8 mouse cellular contexts compared by ENCODE assay signal in the genomic region with DNA sequence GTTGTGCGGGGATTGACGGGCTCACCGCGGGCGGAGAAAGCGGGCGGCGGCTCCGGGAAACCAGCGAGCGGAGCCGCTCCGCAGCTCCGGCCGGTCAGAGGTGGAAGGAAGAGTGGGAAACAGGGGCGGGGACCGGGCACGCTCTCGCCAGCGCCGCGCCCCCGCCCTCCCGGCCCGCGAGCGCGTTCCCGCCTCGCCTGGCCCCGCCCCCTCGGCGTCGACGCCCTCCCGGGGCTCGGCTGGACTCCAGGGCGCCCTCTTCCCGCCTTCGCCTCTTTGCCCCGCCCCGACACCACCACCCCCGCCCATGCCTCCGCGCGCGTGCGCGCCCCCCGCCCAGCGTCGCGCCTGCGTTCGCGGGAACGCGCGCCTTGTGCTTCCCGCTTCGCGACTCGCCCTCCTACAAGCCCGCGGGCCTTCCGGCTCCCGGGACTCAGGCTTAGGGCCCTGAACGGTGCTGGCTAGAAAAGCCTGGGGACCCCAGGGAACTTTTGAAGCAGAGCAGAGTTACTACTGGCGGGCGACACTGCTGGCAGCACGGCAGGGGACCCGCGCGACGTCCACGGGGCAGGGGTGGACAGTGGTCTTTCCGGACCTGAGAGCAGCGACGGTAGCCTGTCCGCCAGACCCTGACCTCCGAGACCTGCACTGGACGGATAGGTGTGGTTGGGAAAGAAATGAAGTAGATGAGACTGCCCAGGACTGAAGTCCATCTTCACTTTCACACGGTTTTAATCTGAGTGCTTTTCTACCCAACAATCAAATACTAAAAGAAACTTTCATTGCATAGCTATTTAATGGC. TPM values are rescaled to one million over a fixed set of nuclear protein-coding genes. Genes with fewer than 3 reads are reported as not detected.
DNase-seq lines count a peak whose midpoint lies in the region; ATAC-seq lines count a peak whose summit lies in the region.

Gene Ptbp3 (minus strand): TSS at position 190 of the 802 bp plus-strand sequence.

- WGBS in heart, embryonic 13.5 days: under 1% methylated on average over 70 of the region's 83 CpGs
- under 1% methylated on average over 79 of the region's 83 CpGs for WGBS in liver, embryonic 12.5 days (ENCODE audit: insufficient replicate concordance)
- under 1% methylated on average over 68 of the region's 83 CpGs for WGBS in stomach, embryonic 15.5 days

- H3K9ac ChIP-seq in heart, embryonic 13.5 days: peak within 1 kb of the TSS; percentile 96
- peak within 1 kb of the TSS; percentile 100 for H3K9ac ChIP-seq in liver, embryonic 12.5 days
- H3K9ac ChIP-seq in stomach, embryonic 15.5 days: peak within 1 kb of the TSS; percentile 98

- peak within 1 kb of the TSS; percentile 99 for H3K4me3 ChIP-seq in brown adipose tissue, adult 24 weeks (ENCODE audit: insufficient read depth, low read depth, low read length)
- H3K4me3 ChIP-seq in heart, embryonic 13.5 days: peak within 1 kb of the TSS; percentile 90
- H3K4me3 ChIP-seq in liver, embryonic 12.5 days: peak within 1 kb of the TSS; percentile 95
- peak within 1 kb of the TSS; percentile 98 for H3K4me3 ChIP-seq in stomach, embryonic 15.5 days (replicated peaks)

- no peaks in the 10 kb centered on the region for H3K36me3 ChIP-seq in heart, embryonic 13.5 days
- H3K36me3 ChIP-seq in liver, embryonic 12.5 days: no peaks in the 10 kb centered on the region
- H3K36me3 ChIP-seq in stomach, embryonic 15.5 days: no peaks in the 10 kb centered on the region

- 0 out of 2 replicates have a peak, but pooled peaks cover 2% of the 10 kb centered on the region for H3K4me1 ChIP-seq in brown adipose tissue, adult 24 weeks (ENCODE audit: control insufficient read depth, insufficient read depth, insufficient read length, low read length)
- H3K4me1 ChIP-seq in heart, embryonic 13.5 days: peaks cover 32% of the 10 kb centered on the region
- H3K4me1 ChIP-seq in liver, embryonic 12.5 days: peaks cover 47% of the 10 kb centered on the region
- H3K4me1 ChIP-seq in stomach, embryonic 15.5 days: peaks cover 4% of the 10 kb centered on the region; the same call in 1 of the 2 replicates

- H3K9me3 ChIP-seq in heart, embryonic 13.5 days: no peaks in the 10 kb centered on the region
- H3K9me3 ChIP-seq in liver, embryonic 12.5 days (replicated peaks): no peaks in the 10 kb centered on the region
- no peaks in the 10 kb centered on the region for H3K9me3 ChIP-seq in stomach, embryonic 15.5 days

- ATAC-seq in heart, embryonic 13.5 days (ENCODE audit: extremely low read depth, insufficient number of reproducible peaks, low FRiP score, low TSS enrichment): peak; percentile 92
- peak; percentile 91 for ATAC-seq in liver, embryonic 12.5 days
- ATAC-seq in stomach, embryonic 15.5 days (ENCODE audit: insufficient read depth, low FRiP score, low read depth): peak; percentile 90

- H3K4me2 ChIP-seq in heart, embryonic 13.5 days: peak within 1 kb of the TSS; percentile 73
- peak within 1 kb of the TSS; percentile 83 for H3K4me2 ChIP-seq in liver, embryonic 12.5 days
- peak within 1 kb of the TSS; percentile 87 for H3K4me2 ChIP-seq in stomach, embryonic 15.5 days

- H3K27ac ChIP-seq in brown adipose tissue, adult 24 weeks (replicated peaks; ENCODE audit: low read depth, low read length): peak within 1 kb of the TSS; percentile 99
- peak within 1 kb of the TSS; percentile 99 for H3K27ac ChIP-seq in heart, embryonic 13.5 days (replicated peaks)
- peak within 1 kb of the TSS; percentile 100 for H3K27ac ChIP-seq in liver, embryonic 12.5 days
- H3K27ac ChIP-seq in stomach, embryonic 15.5 days: peak within 1 kb of the TSS; percentile 98

- no peaks in the 10 kb centered on the region for H3K27me3 ChIP-seq in heart, embryonic 13.5 days (replicated peaks)
- no peaks in the 10 kb centered on the region for H3K27me3 ChIP-seq in liver, embryonic 12.5 days (replicated peaks)
- H3K27me3 ChIP-seq in stomach, embryonic 15.5 days (replicated peaks): no peaks in the 10 kb centered on the region

- peak; percentile 97 for DNase-seq in CD4-positive, CD25-positive, alpha-beta regulatory T cell, adult 2 months (ENCODE audit: low read depth, low spot score)
- peak; percentile 26 for DNase-seq in fat pad, adult 2 months (ENCODE audit: extremely low read depth, low read depth, low spot score)
- peak; percentile 97 for DNase-seq in kidney, postnatal 10 days
- DNase-seq in natural killer cell, adult 2 months (ENCODE audit: low spot score in 2 of 2): peak; percentile 82 to 90

RNA-seq across cellular contexts. Expression of gene Ptbp3, which starts in this region (rescaled TPM):
- 29.8 and 31.9 TPM in 2 replicates for polyA plus RNA-seq in brown adipose tissue, adult 24 weeks (2012; ENCODE audit: insufficient read depth, insufficient read length, missing spikeins)
- 27.1 and 31.0 TPM in 2 replicates for polyA plus RNA-seq in heart, embryonic 13.5 days (2015; fragmentation: Nextera tagmentation; extraction: Ambion mirVana)
- polyA plus RNA-seq in liver, embryonic 12.5 days (2016; fragmentation: Nextera tagmentation; extraction: Ambion mirVana): 60.2 and 62.6 TPM in 2 replicates
- polyA plus RNA-seq in stomach, embryonic 15.5 days (2015; fragmentation: Nextera tagmentation; extraction: Ambion mirVana): 50.7 and 55.3 TPM in 2 replicates

Comparison
In these comparisons a context has a peak if more than half of its experiments do, and no peak if none do; other contexts are left out.
1. Peak in every context shown above with its lines: DNase-seq, ATAC-seq, H3K4me3 ChIP-seq and H3K27ac ChIP-seq.
2. DNase-seq: peak in every context shown above with its lines; median percentile 97 in CD4-positive, CD25-positive, alpha-beta regulatory T cell, adult 2 months; 97 in kidney, postnatal 10 days; 86 in natural killer cell, adult 2 months; 26 in fat pad, adult 2 months.